Mouse (Mus musculus) neural tube, embryonic 12.5 days (tissue): Measurements from ENCODE around the gene Scrn3. TPM values are rescaled to one million over a fixed set of nuclear protein-coding genes. Genes with fewer than 3 reads are reported as not detected.
A peak's percentile ranks its signal among the peaks of the same experiment; 100 is the strongest.

Experiments
- ATAC-seq: fragments of 200-750 bp; cut with Nextera tagmentation; 2 replicates; pipeline ENCODE4 v1.8.0; 2017; ENCODE audit warnings: low read depth, mild to moderate bottlenecking, moderate TSS enrichment, moderate library complexity; ENCODE audit not compliant: low FRiP score
- H3K27ac ChIP-seq: fragments of 300-500 bp; sonication (generic); 2 replicates; pipeline ENCODE4 v1.5.1; 2016
- H3K27me3 ChIP-seq: fragments of 300-500 bp; sonication (generic); replicated peaks from 2 replicates; pipeline ENCODE4 v1.6.1; 2016; ENCODE audit warnings: mild to moderate bottlenecking
- H3K36me3 ChIP-seq: fragments of 300-500 bp; sonication (generic); 2 replicates; pipeline ENCODE4 v1.6.1; 2016; ENCODE audit warnings: mild to moderate bottlenecking
- H3K4me1 ChIP-seq: fragments of 300-500 bp; sonication (generic); 2 replicates; pipeline ENCODE4 v1.6.1; 2016
- H3K4me2 ChIP-seq: fragments of 300-500 bp; sonication (generic); replicated peaks from 2 replicates; pipeline ENCODE4 v1.6.1; 2016; ENCODE audit warnings: mild to moderate bottlenecking
- H3K4me3 ChIP-seq: fragments of 300-500 bp; sonication (generic); 2 replicates; pipeline ENCODE4 v1.5.1; 2016
- H3K9ac ChIP-seq: fragments of 300-500 bp; sonication (generic); 2 replicates; pipeline ENCODE4 v1.6.1; 2016; ENCODE audit warnings: mild to moderate bottlenecking
- H3K9me3 ChIP-seq: fragments of 300-500 bp; sonication (generic); 2 replicates; pipeline ENCODE4 v1.6.1; 2016; ENCODE audit warnings: mild to moderate bottlenecking
- WGBS: fragments of 180-500 bp; shearing (Covaris S2); methylation state at CpG from one replicate; pipeline ENCODE4 v1.1.7; 2016; 5-methylcytosine and 5-hydroxymethylcytosine counted together
- polyA plus RNA-seq: library from polyadenylated mRNA; unstranded; fragments of >200 nt; fragmentation: Nextera tagmentation; extraction: Ambion mirVana; gene quantifications from 2 replicates; pipeline ENCODE4 v1.2.1, GENCODE M21; 2016

Scrn3 gene
- polyA plus RNA-seq, 1 experiment from 2014 or later: 12.3 TPM

GRCm38 (mm10) chr2:73378326-73378725 is 65.9 kb downstream of the Scrn3 start:
- no peak for ATAC-seq
- Histone ChIP-seq H3K4me1 (no peaks in the 10 kb centered on the region), H3K4me2 (no peak overlapping the region)

GRCm38 (mm10) chr2:73379656-73380055 is 67.3 kb downstream of the Scrn3 start:
- no peak overlapping the region for H3K9ac ChIP-seq
- 80% methylated on average over 5 of the region's 5 CpGs for WGBS
- H3K4me1 ChIP-seq: no peaks in the 10 kb centered on the region
- H3K36me3 ChIP-seq: no peaks in the 10 kb centered on the region
- ATAC-seq: no peak
- no peaks in the 10 kb centered on the region for H3K9me3 ChIP-seq
- H3K4me3 ChIP-seq: no peak overlapping the region
- H3K27ac ChIP-seq: no peak overlapping the region
- H3K4me2 ChIP-seq: no peak overlapping the region
- no peaks in the 10 kb centered on the region; the same call in 1 of the 2 replicates for H3K27me3 ChIP-seq

More at GRCm38 (mm10) chr2:73378326-73378725, 65.9 kb downstream of the Scrn3 start:
- Histone ChIP-seq H3K27ac (no peak overlapping the region), H3K4me3 (no peak overlapping the region), H3K27me3 (no peaks in the 10 kb centered on the region; the same call in 1 of the 2 replicates), H3K9me3 (no peaks in the 10 kb centered on the region), H3K9ac (no peak overlapping the region), H3K36me3 (no peaks in the 10 kb centered on the region)
- WGBS: 76% methylated on average over 5 of the region's 5 CpGs

GRCm38 (mm10) chr2:73380298-73380975 is 68.0 kb downstream of the Scrn3 start:
- H3K4me2 ChIP-seq: no peak overlapping the region
- no peaks in the 10 kb centered on the region; the same call in 1 of the 2 replicates for H3K27me3 ChIP-seq
- no peaks in the 10 kb centered on the region for H3K9me3 ChIP-seq
- no peaks in the 10 kb centered on the region for H3K36me3 ChIP-seq
- H3K4me1 ChIP-seq: no peaks in the 10 kb centered on the region
- no peak for ATAC-seq
- no peak overlapping the region for H3K9ac ChIP-seq
- no peak overlapping the region for H3K27ac ChIP-seq
- WGBS: 91% methylated on average over 9 of the region's 9 CpGs
- H3K4me3 ChIP-seq: no peak overlapping the region

GRCm38 (mm10) chr2:73385172-73385571 is 72.8 kb downstream of the Scrn3 start:
- peak overlapping the region; percentile 96 for H3K4me2 ChIP-seq
- no peaks in the 10 kb centered on the region for H3K36me3 ChIP-seq
- no peak for ATAC-seq
- H3K4me3 ChIP-seq: no peak overlapping the region
- no peaks in the 10 kb centered on the region for H3K4me1 ChIP-seq
- H3K9me3 ChIP-seq: no peaks in the 10 kb centered on the region
- WGBS: 90% methylated on average over 4 of the region's 4 CpGs
- no peak overlapping the region for H3K9ac ChIP-seq
- no peaks in the 10 kb centered on the region; the same call in 1 of the 2 replicates for H3K27me3 ChIP-seq
- H3K27ac ChIP-seq: no peak overlapping the region

- peak overlapping the region; percentile 7; the same call in 1 of the 2 replicates for H3K27ac ChIP-seq
- peak; percentile 73 for ATAC-seq
- no peaks in the 10 kb centered on the region for H3K9me3 ChIP-seq
- H3K4me3 ChIP-seq: peak overlapping the region; percentile 70
- peak overlapping the region; percentile 96 for H3K4me2 ChIP-seq
- H3K9ac ChIP-seq: peak overlapping the region; percentile 67
- WGBS: 3% methylated on average over 29 of the region's 29 CpGs
- no peaks in the 10 kb centered on the region for H3K4me1 ChIP-seq
- no peaks in the 10 kb centered on the region for H3K36me3 ChIP-seq
- no peaks in the 10 kb centered on the region; the same call in 1 of the 2 replicates for H3K27me3 ChIP-seq
These were observed 73.4 kb downstream of the Scrn3 start for GRCm38 (mm10) chr2:73385641-73386355.

GRCm38 (mm10) chr2:73386356-73387046 is 74.1 kb downstream of the Scrn3 start, which contains the start of gene Gpr155:
Gene Gpr155, minus strand, starts transcription at chr2:73386572.
- H3K4me1 ChIP-seq: no peaks in the 10 kb centered on the region
- peak within 1 kb of the TSS; percentile 39; the same call in 1 of the 2 replicates for H3K27ac ChIP-seq
- ATAC-seq: peak; percentile 97
- H3K4me2 ChIP-seq: peak within 1 kb of the TSS; percentile 96
- H3K27me3 ChIP-seq: no peaks in the 10 kb centered on the region; the same call in 1 of the 2 replicates
- H3K9me3 ChIP-seq: no peaks in the 10 kb centered on the region
- whole genome bisulfite sequencing: under 1% methylated on average over 44 of the region's 44 CpGs
- H3K9ac ChIP-seq: peak within 1 kb of the TSS; percentile 67
- H3K36me3 ChIP-seq: no peaks in the 10 kb centered on the region
- peak within 1 kb of the TSS; percentile 70 for H3K4me3 ChIP-seq

Other genes with a start within 250 kb of the Scrn3 start
- gene Ola1, start 93.7 kb upstream of the Scrn3 start, polyA plus RNA-seq: 84.5 and 86.3 TPM in 2 replicates
- 2.2 and 2.7 TPM in 2 replicates for gene Sp9, start 40.7 kb upstream of the Scrn3 start, polyA plus RNA-seq
- 23.9 and 24.6 TPM in 2 replicates for gene Cir1, start 100 bp downstream of the Scrn3 start, polyA plus RNA-seq
- 9.0 and 10.0 TPM in 2 replicates for gene Gpr155, start 74.0 kb downstream of the Scrn3 start, polyA plus RNA-seq
- gene Wipf1, start 217.1 kb downstream of the Scrn3 start, polyA plus RNA-seq: 5.0 and 5.8 TPM in 2 replicates